Comparison of ENCODE assay signal across 26 mouse cellular contexts in genomic region chr16:92089225-92089624, GRCm38 (mm10). TPM values are rescaled to one million over a fixed set of nuclear protein-coding genes. Genes with fewer than 3 reads are reported as not detected.
"Had no signal": no experiment of that assay in that cellular context is flagged by ENCODE, and none has a peak within 500 bp of the region (broad histone marks: within the 10 kb centered on the region; RNA-seq: fewer than 3 reads in every experiment).

No protein-coding gene starts in this region.

- H3K27me3 ChIP-seq: limb, embryonic 12.5 days; limb, embryonic 15.5 days; midbrain, embryonic 12.5 days; midbrain, embryonic 15.5 days; neural tube, embryonic 12.5 days; neural tube, embryonic 15.5 days had no signal

- ATAC-seq: intestine, embryonic 16.5 days; liver, postnatal 0 days; lung, postnatal 0 days; midbrain, embryonic 15.5 days had no signal

- H3K9ac ChIP-seq: limb, embryonic 12.5 days; limb, embryonic 15.5 days; liver, embryonic 14.5 days; liver, postnatal 0 days; lung, embryonic 14.5 days; midbrain, embryonic 12.5 days; midbrain, embryonic 15.5 days; neural tube, embryonic 12.5 days; neural tube, embryonic 15.5 days had no signal

- H3K9me3 ChIP-seq: limb, embryonic 12.5 days; limb, embryonic 15.5 days; midbrain, embryonic 12.5 days; midbrain, embryonic 15.5 days; neural tube, embryonic 12.5 days; neural tube, embryonic 15.5 days had no signal

- H3K4me2 ChIP-seq: limb, embryonic 12.5 days; limb, embryonic 15.5 days; liver, embryonic 11.5 days; lung, embryonic 14.5 days; midbrain, embryonic 12.5 days; midbrain, embryonic 15.5 days; neural tube, embryonic 12.5 days; neural tube, embryonic 15.5 days had no signal

- H3K27ac ChIP-seq: limb, embryonic 12.5 days; limb, embryonic 15.5 days; liver, embryonic 14.5 days; macrophage; midbrain, embryonic 12.5 days; midbrain, embryonic 15.5 days; neural tube, embryonic 12.5 days; neural tube, embryonic 15.5 days had no signal

- H3K4me1 ChIP-seq: midbrain, embryonic 12.5 days; neural tube, embryonic 12.5 days; neural tube, embryonic 15.5 days had no signal

- DNase-seq: kidney, adult 8-10 months; kidney, postnatal 14 days; kidney, postnatal 4 days; left cerebral cortex, postnatal 4 days; liver, postnatal 0 days; lung, embryonic 14.5 days; right cerebral cortex, postnatal 25 days; thymus, adult 2 months; thymus, postnatal 25 days had no signal

- H3K36me3 ChIP-seq: limb, embryonic 12.5 days; limb, embryonic 15.5 days; midbrain, embryonic 12.5 days; midbrain, embryonic 15.5 days; neural tube, embryonic 12.5 days; neural tube, embryonic 15.5 days had no signal

- H3K4me3 ChIP-seq: limb, embryonic 12.5 days; limb, embryonic 15.5 days; midbrain, embryonic 12.5 days; midbrain, embryonic 15.5 days; neural tube, embryonic 12.5 days; neural tube, embryonic 15.5 days had no signal

RNA-seq across cellular contexts. Expression of gene Gm49711, which starts 31.1 kb away (rescaled TPM):
- total RNA-seq: layer of hippocampus, adult 18-20 months; layer of hippocampus, postnatal 14 days; megakaryocyte-erythroid progenitor cell, adult 5-6 weeks had no signal
- polyA plus RNA-seq: intestine, embryonic 16.5 days; limb, embryonic 12.5 days; liver, embryonic 14.5 days; liver, postnatal 0 days; lung, embryonic 14.5 days; macrophage; midbrain, embryonic 12.5 days; small intestine, adult 2 months; stomach, embryonic 16.5 days; testis, adult 2 months; thymus, adult 2 months had no signal
